Mouse (Mus musculus): ENCODE data around the gene Qpctl. TPM values are rescaled to one million over a fixed set of nuclear protein-coding genes. Genes with fewer than 3 reads are reported as not detected.
A peak's percentile ranks its signal among the peaks of the same experiment; 100 is the strongest.
"Not testable (repeated sequence)": the region's sequence is repeated elsewhere in the genome, so short reads cannot be mapped to it uniquely, and the experiment has no call there.

Gene Qpctl
- polyA plus RNA-seq, 1 experiment = 0.66 TPM

DNA sequence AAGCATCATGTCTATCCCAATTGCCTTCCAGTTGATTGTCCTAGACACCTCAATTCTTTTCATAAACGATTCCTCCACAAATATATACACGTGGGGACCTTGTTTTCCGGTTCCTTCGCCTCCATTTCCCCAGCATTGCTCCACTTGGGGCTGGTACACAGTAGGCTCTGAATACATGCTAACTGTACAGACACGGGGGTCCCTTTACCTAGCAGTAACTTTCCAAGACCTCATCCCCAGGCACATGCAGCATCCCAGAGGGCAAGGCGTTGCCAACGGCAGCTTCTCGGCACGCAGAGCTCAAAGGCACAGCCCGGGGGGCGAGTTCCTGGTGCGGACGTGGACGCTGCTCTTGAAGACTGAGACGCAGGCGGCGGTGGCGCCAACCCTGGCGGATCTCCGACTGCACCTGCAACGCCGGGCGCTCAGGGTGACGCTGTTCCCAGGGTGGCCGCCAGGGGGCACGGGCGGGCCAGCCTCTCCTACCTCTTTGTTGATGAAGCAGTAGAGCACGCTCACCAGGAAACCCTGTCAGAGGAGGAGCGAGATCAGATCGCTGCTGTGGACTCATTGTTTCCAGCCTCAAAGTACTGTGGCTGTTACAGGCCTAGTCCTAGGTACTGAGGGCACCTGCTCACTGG, 8.2 kb upstream of the Qpctl start:
- no peak overlapping the region for H3K4me3 ChIP-seq (replicated peaks)
- H3K36me3 ChIP-seq (ENCODE audit: control insufficient read depth) = peaks cover 25% of the 10 kb centered on the region

DNA sequence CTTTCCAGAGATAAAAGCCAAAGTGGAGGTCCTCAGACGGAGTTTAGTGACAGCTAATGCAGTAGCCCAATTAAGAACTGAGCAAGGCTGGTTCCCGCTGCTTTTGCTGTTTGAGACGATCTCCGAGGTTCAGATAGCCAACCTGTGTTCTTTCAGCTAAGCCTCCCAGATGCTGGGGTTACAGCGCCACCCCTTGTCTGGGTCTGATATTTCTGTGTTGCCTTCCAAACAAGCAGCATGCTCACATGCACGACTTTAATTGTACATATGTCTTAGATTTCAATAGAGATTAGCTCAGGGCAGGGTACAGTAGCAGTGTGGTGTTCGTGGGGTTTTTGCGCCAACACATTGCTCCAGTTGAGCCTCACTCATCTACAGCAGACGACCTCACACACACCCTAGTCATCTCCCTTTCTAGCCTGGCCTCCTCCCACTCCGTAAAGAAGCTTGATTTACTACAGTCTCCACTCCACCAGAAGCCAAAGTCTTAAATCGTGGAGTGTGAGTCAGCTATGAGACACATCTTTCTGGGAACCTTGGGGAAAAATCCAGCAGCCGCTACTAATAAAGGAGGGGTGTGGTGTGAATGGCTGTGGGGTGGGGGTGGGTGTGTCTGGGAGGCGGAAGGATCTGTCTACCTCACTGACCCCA, 6.9 kb upstream of the Qpctl start:
- Histone ChIP-seq H3K27me3 (ENCODE audit: control insufficient read depth) (peaks cover 17% of the 10 kb centered on the region), H3K4me1 (ENCODE audit: control insufficient read depth) (peaks cover 37% of the 10 kb centered on the region), H3K36me3 (ENCODE audit: control insufficient read depth) (peaks cover 38% of the 10 kb centered on the region), H3K9me3 (ENCODE audit: control insufficient read depth, low read length) (no peaks in the 10 kb centered on the region), H3K4me3 (replicated peaks) (no peak overlapping the region)
- TF ChIP-seq TAL1 (IDR thresholded peaks at IDR 0.05; ENCODE audit: low read length) (no peak), GATA1 (IDR thresholded peaks at IDR 0.05; ENCODE audit: low read length) (no peak)

More for the DNA sequence above, 8.2 kb upstream of the Qpctl start:
- Histone ChIP-seq H3K4me1 (ENCODE audit: control insufficient read depth) (peaks cover 30% of the 10 kb centered on the region), H3K27me3 (ENCODE audit: control insufficient read depth) (peaks cover 23% of the 10 kb centered on the region), H3K9me3 (ENCODE audit: control insufficient read depth, low read length) (no peaks in the 10 kb centered on the region)
- TF ChIP-seq GATA1 (IDR thresholded peaks at IDR 0.05; ENCODE audit: low read length) = no peak
- TF ChIP-seq TAL1 (IDR thresholded peaks at IDR 0.05; ENCODE audit: low read length) = no peak

DNA sequence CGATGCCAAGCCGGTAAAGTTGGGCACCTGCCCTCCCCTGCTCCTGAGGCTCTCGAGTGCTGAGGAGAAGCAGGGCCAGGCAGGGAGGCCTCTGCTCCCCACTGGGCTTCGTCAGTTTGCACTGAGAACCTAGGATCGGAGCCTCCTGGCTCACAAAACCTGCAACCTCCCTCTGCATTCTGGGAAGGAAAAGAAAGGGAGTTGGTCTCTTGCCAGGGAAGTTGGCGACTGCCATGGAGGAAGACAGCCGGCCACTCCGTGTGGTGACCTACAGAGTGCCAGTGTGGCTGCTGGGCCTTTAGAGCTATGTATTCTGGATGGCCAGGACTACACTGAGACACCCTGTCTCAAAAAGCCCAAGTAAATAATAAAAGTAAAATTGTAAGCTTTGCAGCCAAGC, 5.7 kb upstream of the Qpctl start:
- peaks cover 41% of the 10 kb centered on the region for H3K36me3 ChIP-seq (ENCODE audit: control insufficient read depth)

GRCm38 (mm10) chr7:19151121-19151520, 2.0 kb upstream of the Qpctl start:
- Histone ChIP-seq H3K4me1 (ENCODE audit: control insufficient read depth) (peaks cover 52% of the 10 kb centered on the region), H3K36me3 (ENCODE audit: control insufficient read depth) (peaks cover 43% of the 10 kb centered on the region), H3K27me3 (ENCODE audit: control insufficient read depth) (peaks cover 13% of the 10 kb centered on the region)
- H3K9me3 ChIP-seq (ENCODE audit: control insufficient read depth, low read length); H3K4me3 ChIP-seq (replicated peaks): not testable (repeated sequence)

More for the DNA sequence above, 5.7 kb upstream of the Qpctl start:
- H3K9me3 ChIP-seq (ENCODE audit: control insufficient read depth, low read length) = no peaks in the 10 kb centered on the region
- peaks cover 10% of the 10 kb centered on the region for H3K27me3 ChIP-seq (ENCODE audit: control insufficient read depth)
- TF ChIP-seq GATA1 (IDR thresholded peaks at IDR 0.05; ENCODE audit: low read length) (no peak), TAL1 (IDR thresholded peaks at IDR 0.05; ENCODE audit: low read length) (no peak)
- H3K4me3 ChIP-seq (replicated peaks) = no peak overlapping the region
- H3K4me1 ChIP-seq (ENCODE audit: control insufficient read depth) = peaks cover 37% of the 10 kb centered on the region

GRCm38 (mm10) chr7:19149626-19150025, 535 bp upstream of the Qpctl start, which contains the start of gene Snrpd2:
Gene Snrpd2, plus strand, starts transcription at chr7:19149722.
- Histone ChIP-seq H3K36me3 (ENCODE audit: control insufficient read depth) (peaks cover 40% of the 10 kb centered on the region), H3K4me3 (replicated peaks) (peak within 1 kb of the TSS; percentile 81), H3K9me3 (ENCODE audit: control insufficient read depth, low read length) (no peaks in the 10 kb centered on the region), H3K4me1 (ENCODE audit: control insufficient read depth) (peaks cover 50% of the 10 kb centered on the region), H3K27me3 (ENCODE audit: control insufficient read depth) (peaks cover 13% of the 10 kb centered on the region)
- TF ChIP-seq TAL1 (IDR thresholded peaks at IDR 0.05; ENCODE audit: low read length) (no peak), GATA1 (IDR thresholded peaks at IDR 0.05; ENCODE audit: low read length) (no peak)

DNA sequence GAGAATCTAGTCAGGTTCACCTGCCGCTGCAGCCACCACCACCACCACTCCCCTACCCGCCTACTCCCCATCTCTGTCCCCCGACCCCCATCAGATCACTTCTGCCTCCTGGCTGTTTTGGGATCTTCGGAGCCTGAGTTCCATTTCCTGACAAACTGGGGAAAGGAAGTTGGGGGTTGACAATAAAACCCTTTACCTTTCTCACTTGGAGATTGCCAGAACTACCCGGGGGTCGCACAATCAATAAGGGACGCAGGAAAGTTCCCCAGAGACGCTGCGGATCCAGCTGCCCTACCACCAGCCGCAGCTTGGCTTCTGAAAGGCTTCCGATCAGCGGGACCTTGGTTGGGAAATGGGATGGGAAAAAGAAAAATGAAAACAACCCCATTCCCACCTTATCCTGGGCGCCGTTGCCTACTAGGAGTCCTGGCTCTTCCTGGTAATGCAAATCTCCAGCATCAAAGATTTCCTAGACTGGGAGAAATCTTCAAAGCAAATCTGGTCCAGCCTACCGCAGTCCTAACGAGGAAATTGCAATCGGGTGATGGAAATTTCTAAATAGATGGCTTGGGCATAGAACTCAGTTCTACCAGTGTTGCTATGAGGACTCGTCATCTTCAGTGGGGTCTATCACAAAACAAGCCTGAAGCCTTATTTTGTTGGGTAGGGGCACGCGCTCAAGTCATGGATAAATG, 764 bp downstream of the Qpctl start:
- peak overlapping the region; percentile 81 for H3K4me3 ChIP-seq (replicated peaks)
- H3K36me3 ChIP-seq (ENCODE audit: control insufficient read depth) = peaks cover 29% of the 10 kb centered on the region
- H3K27me3 ChIP-seq (ENCODE audit: control insufficient read depth) = peaks cover 13% of the 10 kb centered on the region
- peaks cover 50% of the 10 kb centered on the region for H3K4me1 ChIP-seq (ENCODE audit: control insufficient read depth)
- H3K9me3 ChIP-seq (ENCODE audit: control insufficient read depth, low read length) = no peaks in the 10 kb centered on the region
- TF ChIP-seq GATA1 (IDR thresholded peaks at IDR 0.05; ENCODE audit: low read length) (no peak), TAL1 (IDR thresholded peaks at IDR 0.05; ENCODE audit: low read length) (no peak)

GRCm38 (mm10) chr7:19147497-19148045, 1.5 kb downstream of the Qpctl start:
- Histone ChIP-seq H3K4me1 (ENCODE audit: control insufficient read depth) (peaks cover 50% of the 10 kb centered on the region), H3K36me3 (ENCODE audit: control insufficient read depth) (peaks cover 21% of the 10 kb centered on the region), H3K9me3 (ENCODE audit: control insufficient read depth, low read length) (no peaks in the 10 kb centered on the region), H3K4me3 (replicated peaks) (peak overlapping the region; percentile 81), H3K27me3 (ENCODE audit: control insufficient read depth) (peaks cover 13% of the 10 kb centered on the region)
- TF ChIP-seq GATA1 (IDR thresholded peaks at IDR 0.05; ENCODE audit: low read length) = no peak
- TF ChIP-seq TAL1 (IDR thresholded peaks at IDR 0.05; ENCODE audit: low read length) = no peak

GRCm38 (mm10) chr7:19146793-19147192, 2.3 kb downstream of the Qpctl start:
- Histone ChIP-seq H3K36me3 (ENCODE audit: control insufficient read depth) (peaks cover 13% of the 10 kb centered on the region), H3K27me3 (ENCODE audit: control insufficient read depth) (peaks cover 13% of the 10 kb centered on the region), H3K4me3 (replicated peaks) (no peak overlapping the region), H3K9me3 (ENCODE audit: control insufficient read depth, low read length) (no peaks in the 10 kb centered on the region), H3K4me1 (ENCODE audit: control insufficient read depth) (peaks cover 47% of the 10 kb centered on the region)
- TF ChIP-seq GATA1 (IDR thresholded peaks at IDR 0.05; ENCODE audit: low read length) (no peak), TAL1 (IDR thresholded peaks at IDR 0.05; ENCODE audit: low read length) (no peak)

- no peak overlapping the region for H3K4me3 ChIP-seq (replicated peaks)
- 0 out of 2 replicates have a peak, but pooled peaks cover 2% of the 10 kb centered on the region for H3K4me1 ChIP-seq (ENCODE audit: control insufficient read depth)
- H3K36me3 ChIP-seq (ENCODE audit: control insufficient read depth) = peaks cover 70% of the 10 kb centered on the region
- no peaks in the 10 kb centered on the region for H3K27me3 ChIP-seq (ENCODE audit: control insufficient read depth)
- peaks cover 13% of the 10 kb centered on the region for H3K9me3 ChIP-seq (ENCODE audit: control insufficient read depth, low read length)
- TF ChIP-seq TAL1 (IDR thresholded peaks at IDR 0.05; ENCODE audit: low read length) (no peak), GATA1 (IDR thresholded peaks at IDR 0.05; ENCODE audit: low read length) (no peak)
These were observed 11.7 kb downstream of the Qpctl start for GRCm38 (mm10) chr7:19137380-19137779.
